Mouse (Mus musculus) heart, embryonic 15.5 days (tissue): ENCODE measurements around the gene Tbc1d22b. TPM values are rescaled to one million over a fixed set of nuclear protein-coding genes. Genes with fewer than 3 reads are reported as not detected.
"Not testable (repeated sequence)": the region's sequence is repeated elsewhere in the genome, so short reads cannot be mapped to it uniquely, and the experiment has no call there.

Source experiments
- ATAC-seq: fragments of 200-750 bp; cut with Nextera tagmentation; replicated peaks from 2 replicates; pipeline ENCODE4 v1.8.0; 2017; ENCODE audit warnings: low read depth, moderate TSS enrichment; ENCODE audit not compliant: insufficient number of reproducible peaks, insufficient read depth, low FRiP score
- H3K27ac ChIP-seq: fragments of 300-500 bp; sonication (generic); 2 replicates; pipeline ENCODE4 v1.5.1; 2015; ENCODE audit warnings: mild to moderate bottlenecking, inconsistent platforms
- H3K27me3 ChIP-seq: fragments of 300-500 bp; sonication (generic); 2 replicates; pipeline ENCODE4 v1.6.1; 2015; ENCODE audit warnings: inconsistent platforms
- H3K36me3 ChIP-seq: fragments of 300-500 bp; sonication (generic); 2 replicates; pipeline ENCODE4 v1.6.1; 2015; ENCODE audit warnings: mild to moderate bottlenecking, inconsistent platforms
- H3K4me1 ChIP-seq: fragments of 300-500 bp; sonication (generic); replicated peaks from 2 replicates; pipeline ENCODE4 v1.6.1; 2015; ENCODE audit warnings: inconsistent platforms
- H3K4me2 ChIP-seq: fragments of 300-500 bp; sonication (generic); 2 replicates; pipeline ENCODE4 v1.6.1; 2015; ENCODE audit warnings: inconsistent platforms, mild to moderate bottlenecking, moderate library complexity
- H3K4me3 ChIP-seq: fragments of 300-500 bp; sonication (generic); 2 replicates; pipeline ENCODE4 v1.5.1; 2015; ENCODE audit warnings: mild to moderate bottlenecking, inconsistent platforms
- H3K9ac ChIP-seq: fragments of 300-500 bp; sonication (generic); 2 replicates; pipeline ENCODE4 v1.6.1; 2015; ENCODE audit warnings: mild to moderate bottlenecking, inconsistent platforms
- H3K9me3 ChIP-seq: fragments of 300-500 bp; sonication (generic); replicated peaks from 2 replicates; pipeline ENCODE4 v1.6.1; 2016; ENCODE audit warnings: inconsistent platforms
- WGBS: fragments of 180-500 bp; shearing (Covaris S2); methylation state at CpG from one replicate; pipeline ENCODE4 v1.1.7; 2015; ENCODE audit warnings: mixed read lengths; 5-methylcytosine and 5-hydroxymethylcytosine counted together
- polyA plus RNA-seq: library from polyadenylated mRNA; unstranded; fragments of >200 nt; fragmentation: Nextera tagmentation; extraction: Ambion mirVana; gene quantifications from 2 replicates; pipeline ENCODE4 v1.2.1, GENCODE M21; 2015

The Tbc1d22b gene
- polyA plus RNA-seq, 1 experiment from 2014 or later: 8.5 TPM

DNA sequence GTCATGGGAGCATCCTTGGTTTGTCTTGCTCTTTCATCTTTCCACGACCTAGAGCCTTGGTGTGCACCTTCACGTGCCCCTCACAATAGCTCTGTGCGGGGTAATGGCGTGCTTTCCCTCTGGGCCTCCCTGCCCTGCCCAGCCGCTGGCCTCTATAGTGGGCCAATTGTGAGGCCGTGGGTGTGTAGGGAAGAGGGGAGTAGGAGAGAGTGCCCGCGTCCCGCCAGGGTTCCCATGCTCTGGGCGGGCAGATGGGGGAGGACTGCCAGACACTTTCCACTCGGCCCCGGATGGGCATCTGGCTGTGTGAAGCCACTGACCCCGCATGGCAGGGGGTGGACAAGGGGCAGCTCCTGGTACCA, 47.2 kb downstream of the Tbc1d22b start:
- H3K4me3 ChIP-seq: no peak overlapping the region
- no peak for ATAC-seq
- no peaks in the 10 kb centered on the region for H3K9me3 ChIP-seq
- H3K9ac ChIP-seq: no peak overlapping the region
- H3K36me3 ChIP-seq: peaks cover 23% of the 10 kb centered on the region
- no peak overlapping the region for H3K4me2 ChIP-seq
- WGBS: 93% methylated on average over 13 of the region's 13 CpGs
- H3K27me3 ChIP-seq: no peaks in the 10 kb centered on the region
- H3K4me1 ChIP-seq: peaks cover 20% of the 10 kb centered on the region; the same call in 1 of the 2 replicates
- no peak overlapping the region for H3K27ac ChIP-seq

GRCm38 (mm10) chr17:29599051-29599450, 49.5 kb downstream of the Tbc1d22b start:
- no peaks in the 10 kb centered on the region for H3K9me3 ChIP-seq
- peaks cover 12% of the 10 kb centered on the region; the same call in 1 of the 2 replicates for H3K4me1 ChIP-seq
- H3K27ac ChIP-seq: no peak overlapping the region
- ATAC-seq: no peak
- no peak overlapping the region for H3K4me2 ChIP-seq
- no peaks in the 10 kb centered on the region for H3K27me3 ChIP-seq
- H3K36me3 ChIP-seq: peaks cover 29% of the 10 kb centered on the region
- 93% methylated on average over 14 of the region's 14 CpGs for WGBS
- H3K9ac ChIP-seq: no peak overlapping the region
- no peak overlapping the region for H3K4me3 ChIP-seq

DNA sequence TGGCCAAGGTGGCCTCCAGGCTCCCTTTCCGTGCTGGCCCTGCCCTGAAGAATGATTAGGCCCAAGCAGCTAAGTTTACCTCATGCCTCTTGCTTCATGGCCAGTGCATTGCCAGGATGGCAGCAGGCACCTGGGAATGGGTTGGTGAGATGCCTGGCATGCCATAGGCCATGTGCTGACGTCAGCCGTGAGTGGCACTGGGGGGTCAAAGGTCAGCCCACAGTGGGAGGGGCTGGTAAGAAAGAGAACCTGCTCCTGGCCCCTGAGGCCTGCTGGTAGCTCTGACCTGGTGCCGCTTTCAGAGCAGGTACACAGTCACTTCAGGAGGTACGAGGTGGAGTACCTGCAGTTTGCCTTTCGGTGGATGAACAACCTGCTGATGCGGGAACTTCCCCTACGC, 50.0 kb downstream of the Tbc1d22b start:
- H3K36me3 ChIP-seq: peaks cover 31% of the 10 kb centered on the region
- no peak overlapping the region for H3K27ac ChIP-seq
- H3K4me1 ChIP-seq: peaks cover 12% of the 10 kb centered on the region; the same call in 1 of the 2 replicates
- H3K27me3 ChIP-seq: no peaks in the 10 kb centered on the region
- no peak overlapping the region for H3K4me2 ChIP-seq
- 84% methylated on average over 8 of the region's 8 CpGs for WGBS
- no peaks in the 10 kb centered on the region for H3K9me3 ChIP-seq
- no peak for ATAC-seq
- no peak overlapping the region for H3K9ac ChIP-seq
- no peak overlapping the region for H3K4me3 ChIP-seq

DNA sequence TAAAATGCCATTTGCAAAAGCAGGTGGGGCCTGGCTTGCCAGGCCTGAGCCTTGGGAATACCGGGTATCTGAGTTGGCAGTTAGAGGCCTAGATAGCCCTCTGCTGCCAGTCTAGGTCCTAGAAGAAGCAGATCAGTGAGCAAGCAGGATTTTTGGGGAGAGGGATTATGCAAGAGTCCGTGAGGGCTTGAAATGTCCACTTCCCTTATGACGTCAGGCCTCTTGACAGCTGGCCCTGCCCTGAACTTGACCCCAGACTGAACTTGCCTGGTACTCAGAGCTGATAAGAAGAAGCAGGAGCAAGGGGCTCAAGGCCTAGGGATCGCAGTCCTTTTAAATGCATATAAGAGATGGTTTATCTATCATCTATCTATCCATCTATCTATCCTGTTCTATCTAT, 51.8 kb downstream of the Tbc1d22b start:
- Histone ChIP-seq H3K9me3 (no peaks in the 10 kb centered on the region), H3K36me3 (peaks cover 29% of the 10 kb centered on the region)

DNA sequence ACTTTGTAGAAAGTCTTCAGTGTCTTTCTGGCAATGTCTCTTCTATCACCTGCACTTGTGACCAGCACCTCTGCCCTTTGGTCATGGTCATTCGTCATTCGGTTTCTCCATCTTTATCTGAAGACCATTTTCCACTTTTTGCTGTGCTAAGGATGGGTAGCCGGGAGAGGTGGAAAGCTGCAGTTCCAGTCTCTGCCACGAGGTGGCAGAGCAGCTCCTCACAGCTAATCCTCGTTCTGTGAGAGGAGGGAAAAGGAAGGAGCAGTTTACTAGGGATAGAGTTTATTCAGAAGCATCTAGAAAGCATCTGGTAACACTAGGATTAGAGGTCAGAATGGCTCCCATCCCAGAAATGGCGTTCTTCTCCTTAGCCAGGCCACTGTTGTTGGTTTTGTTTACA, 53.7 kb downstream of the Tbc1d22b start:
- no peak overlapping the region for H3K27ac ChIP-seq
- no peak overlapping the region for H3K4me2 ChIP-seq
- no peak for ATAC-seq
- H3K9ac ChIP-seq: no peak overlapping the region
- WGBS: 15% methylated on average over 6 of the region's 6 CpGs
- H3K9me3 ChIP-seq: no peaks in the 10 kb centered on the region
- H3K4me3 ChIP-seq: no peak overlapping the region
- H3K36me3 ChIP-seq: peaks cover 29% of the 10 kb centered on the region
- H3K27me3 ChIP-seq: no peaks in the 10 kb centered on the region
- H3K4me1 ChIP-seq: no peaks in the 10 kb centered on the region; the same call in 1 of the 2 replicates

More for the DNA sequence above, 51.8 kb downstream of the Tbc1d22b start:
- H3K9ac ChIP-seq: no peak overlapping the region
- 46% methylated on average over 4 of the region's 4 CpGs for WGBS
- H3K4me3 ChIP-seq: no peak overlapping the region
- H3K27ac ChIP-seq: no peak overlapping the region
- no peaks in the 10 kb centered on the region for H3K27me3 ChIP-seq
- peaks cover 6% of the 10 kb centered on the region; the same call in 1 of the 2 replicates for H3K4me1 ChIP-seq
- no peak for ATAC-seq
- no peak overlapping the region for H3K4me2 ChIP-seq

- peaks cover 33% of the 10 kb centered on the region for H3K4me1 ChIP-seq
- H3K9ac ChIP-seq, H3K27ac ChIP-seq, H3K4me2 ChIP-seq, ATAC-seq, H3K27me3 ChIP-seq, H3K36me3 ChIP-seq, H3K9me3 ChIP-seq, H3K4me3 ChIP-seq: not testable (repeated sequence)
- WGBS: 81% methylated on average over 5 of the region's 5 CpGs
Observed at GRCm38 (mm10) chr17:29613453-29613852, 63.9 kb downstream of the Tbc1d22b start.

DNA sequence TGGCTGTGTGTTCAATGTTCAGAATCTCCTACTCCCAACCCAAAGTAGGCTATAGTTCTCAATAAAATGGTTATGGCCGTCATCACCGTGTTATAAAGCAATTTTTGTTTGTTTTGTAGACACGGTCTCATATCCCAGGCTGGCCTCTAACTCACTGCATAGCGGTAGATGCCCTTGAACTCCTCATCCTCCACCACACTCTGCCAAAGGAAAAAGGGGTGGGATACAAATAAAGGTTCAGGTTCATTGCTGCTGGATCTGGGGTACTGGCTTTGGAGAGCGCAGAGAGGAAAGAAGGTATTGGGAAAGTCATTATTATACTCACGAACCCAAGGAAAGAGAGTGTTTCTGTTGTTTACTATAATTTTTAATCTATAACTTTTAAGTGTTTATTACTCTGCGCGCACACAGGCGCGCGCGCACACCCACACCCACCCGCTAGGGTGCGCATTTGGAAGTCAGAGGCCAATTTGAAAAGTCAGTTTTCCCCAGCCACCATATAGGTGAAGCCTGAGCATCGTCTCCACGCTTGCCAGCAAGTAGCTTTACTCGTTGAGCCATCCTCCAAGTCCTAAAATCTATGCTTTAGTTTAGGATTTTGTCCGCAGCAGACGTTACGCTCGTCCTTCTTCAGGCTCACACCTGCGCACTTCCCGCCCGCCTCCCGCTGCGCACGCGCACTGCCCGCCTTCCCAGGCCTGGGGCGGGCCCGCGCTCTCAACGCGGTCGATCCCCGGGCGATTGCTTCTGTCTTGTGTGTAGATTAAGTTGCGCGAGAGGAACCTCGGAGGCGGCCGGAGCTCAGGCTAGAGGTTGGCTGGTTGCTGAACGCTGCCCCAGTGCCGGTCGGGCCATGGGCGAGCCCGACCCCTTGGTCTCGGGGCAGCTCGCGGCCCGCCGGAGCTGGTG, 64.8 kb downstream of the Tbc1d22b start, which contains the start of the genes Rnf8 and Gm28043:
Gene Rnf8, plus strand, starts transcription at position 676 of the 909 bp plus-strand sequence.
Gene Gm28043, plus strand, starts transcription at position 762 of the 909 bp plus-strand sequence.
- peak; percentile 91 for ATAC-seq
- 1% methylated on average over 52 of the region's 52 CpGs for WGBS
- H3K36me3 ChIP-seq: peaks cover 3% of the 10 kb centered on the region; the same call in 1 of the 2 replicates
- H3K27me3 ChIP-seq: no peaks in the 10 kb centered on the region
- H3K4me2 ChIP-seq: peak within 1 kb of the TSS; percentile 76
- peak within 1 kb of the TSS; percentile 82 for H3K4me3 ChIP-seq
- H3K9me3 ChIP-seq: no peaks in the 10 kb centered on the region
- peak within 1 kb of the TSS; percentile 95 for H3K27ac ChIP-seq
- peaks cover 33% of the 10 kb centered on the region for H3K4me1 ChIP-seq
- peak within 1 kb of the TSS; percentile 94 for H3K9ac ChIP-seq

DNA sequence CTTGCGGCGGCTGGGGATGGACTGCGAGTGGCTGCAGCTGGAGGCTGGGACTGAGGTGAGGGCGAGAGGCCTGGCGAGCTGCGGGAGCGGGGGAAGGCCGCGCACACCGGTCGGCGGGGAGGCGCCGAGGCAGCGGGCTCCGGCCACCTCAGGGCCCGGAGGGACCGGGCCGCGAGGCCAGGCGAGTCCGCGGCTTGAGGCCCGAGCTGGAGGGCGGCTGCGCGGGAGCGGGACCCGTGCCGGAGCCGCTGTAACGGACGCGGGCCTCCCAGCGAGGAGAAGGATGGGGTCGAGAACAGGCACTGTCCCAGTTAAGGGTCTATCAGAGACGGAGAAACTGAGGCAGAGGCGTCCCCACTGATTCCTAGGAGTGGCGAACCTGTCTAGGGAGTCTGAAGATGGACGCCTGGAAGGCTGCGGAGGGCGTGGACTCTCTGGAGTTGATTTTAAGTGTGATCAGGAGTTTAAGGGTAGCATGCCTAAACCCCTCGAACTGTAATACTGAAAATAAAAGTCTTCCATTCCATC, 65.5 kb downstream of the Tbc1d22b start:
- H3K36me3 ChIP-seq: peaks cover 10% of the 10 kb centered on the region; the same call in 1 of the 2 replicates
- H3K27ac ChIP-seq: peak overlapping the region; percentile 95
- peak overlapping the region; percentile 82 for H3K4me3 ChIP-seq
- peaks cover 33% of the 10 kb centered on the region for H3K4me1 ChIP-seq
- H3K4me2 ChIP-seq: peak overlapping the region; percentile 76
- H3K9ac ChIP-seq: peak overlapping the region; percentile 94
- no peaks in the 10 kb centered on the region for H3K9me3 ChIP-seq
- ATAC-seq: no peak; the same call in 1 of the 2 replicates
- H3K27me3 ChIP-seq: no peaks in the 10 kb centered on the region
- under 1% methylated on average over 42 of the region's 43 CpGs for WGBS

GRCm38 (mm10) chr17:29615616-29616015, 66.0 kb downstream of the Tbc1d22b start:
- Histone ChIP-seq H3K27me3 (no peaks in the 10 kb centered on the region), H3K9ac (peak overlapping the region; percentile 94), H3K36me3 (peaks cover 12% of the 10 kb centered on the region; the same call in 1 of the 2 replicates), H3K4me2 (peak overlapping the region; percentile 76), H3K9me3 (no peaks in the 10 kb centered on the region), H3K27ac (peak overlapping the region; percentile 95), H3K4me3 (peak overlapping the region; percentile 82), H3K4me1 (peaks cover 33% of the 10 kb centered on the region)
- ATAC-seq: no peak
- WGBS: 9% methylated on average over 4 of the region's 4 CpGs

DNA sequence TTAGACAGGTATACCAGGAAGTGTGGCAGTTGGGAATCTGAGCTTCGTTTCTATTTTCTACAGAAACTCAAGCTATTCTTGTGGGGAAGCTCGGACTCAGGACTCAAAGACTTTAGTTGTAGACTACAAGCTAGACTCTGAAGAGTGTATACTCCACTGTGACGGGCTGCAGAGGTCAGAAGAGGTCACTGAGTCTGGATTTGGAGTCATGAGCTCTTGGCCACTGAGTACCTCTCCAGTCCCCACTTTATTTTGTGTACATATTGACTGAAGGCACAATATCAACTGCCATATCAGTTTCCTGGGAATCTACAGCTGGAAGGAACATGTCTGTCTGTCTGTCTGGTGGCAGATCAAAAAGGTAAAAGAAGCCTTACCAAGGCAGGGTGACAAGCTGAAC, 69.6 kb downstream of the Tbc1d22b start:
- H3K4me2 ChIP-seq: no peak overlapping the region
- no peak overlapping the region for H3K27ac ChIP-seq
- no peak overlapping the region for H3K4me3 ChIP-seq
- H3K36me3 ChIP-seq: peaks cover 42% of the 10 kb centered on the region
- no peak overlapping the region for H3K9ac ChIP-seq
- WGBS: 74% methylated on average over 3 of the region's 3 CpGs
- no peaks in the 10 kb centered on the region for H3K27me3 ChIP-seq
- no peaks in the 10 kb centered on the region for H3K9me3 ChIP-seq
- no peak for ATAC-seq
- H3K4me1 ChIP-seq: peaks cover 24% of the 10 kb centered on the region

- no peak for ATAC-seq
- WGBS: 95% methylated on average over 8 of the region's 8 CpGs
- Histone ChIP-seq H3K9ac (no peak overlapping the region), H3K4me1 (no peaks in the 10 kb centered on the region), H3K27me3 (no peaks in the 10 kb centered on the region), H3K4me2 (no peak overlapping the region), H3K27ac (no peak overlapping the region), H3K9me3 (no peaks in the 10 kb centered on the region), H3K36me3 (peaks cover 78% of the 10 kb centered on the region), H3K4me3 (no peak overlapping the region)
Observed at GRCm38 (mm10) chr17:29623488-29623887, 73.9 kb downstream of the Tbc1d22b start.
